Mouse (Mus musculus) MEL (cell line): ENCODE measurements around the gene Ifitm6. TPM values are rescaled to one million over a fixed set of nuclear protein-coding genes. Genes with fewer than 3 reads are reported as not detected.

ENCODE experiments used
- DNase-seq: peaks from one replicate; pipeline ENCODE4 v3.0.0; 2011; ENCODE audit warnings: low read depth, low spot score
- H3K27ac ChIP-seq: 2 replicates; pipeline ENCODE4 v1.5.1; 2012; ENCODE audit warnings: low read depth, mild to moderate bottlenecking, control low read depth, low read length, moderate library complexity; ENCODE audit not compliant: control insufficient read depth
- H3K27me3 ChIP-seq, 2 experiments: fragments of 150-350 bp in 1 of 2; sonication (generic) in 1 of 2; 2 replicates each; pipeline ENCODE4 v1.6.1; 2012; ENCODE audit warnings: low read length in 2 of 2, mild to moderate bottlenecking in 2 of 2, improper control_type of control experiment in 1 of 2, moderate library complexity in 1 of 2; ENCODE audit not compliant: insufficient read depth in 2 of 2, control insufficient read depth in 1 of 2
- H3K36me3 ChIP-seq, 2 experiments: 2 replicates each; pipeline ENCODE4 v1.6.1; 2012 to 2014; ENCODE audit warnings: low read length in 2 of 2, improper control_type of control experiment in 1 of 2, inconsistent platforms in 1 of 2, mild to moderate bottlenecking in 1 of 2; ENCODE audit not compliant: insufficient read depth in 2 of 2, control insufficient read depth in 1 of 2
- H3K4me1 ChIP-seq, 2 experiments: fragments of 150-350 bp in 1 of 2; sonication (generic) in 1 of 2; 2 replicates each; pipeline ENCODE4 v1.6.1; 2012; ENCODE audit warnings: low read length in 2 of 2, improper control_type of control experiment in 1 of 2, mild to moderate bottlenecking in 1 of 2; ENCODE audit not compliant: insufficient read depth in 2 of 2, control insufficient read depth in 1 of 2
- H3K4me3 ChIP-seq, 2 experiments: fragments of 150-350 bp in 1 of 2; sonication (generic) in 1 of 2; 2 replicates each; pipeline ENCODE4 v1.5.1; 2012; ENCODE audit warnings: low read depth in 2 of 2, low read length in 2 of 2, mild to moderate bottlenecking in 2 of 2, moderate library complexity in 2 of 2, control low read depth in 1 of 2, improper control_type of control experiment in 1 of 2; ENCODE audit not compliant: control insufficient read depth in 1 of 2, insufficient read depth in 1 of 2
- H3K79me2 ChIP-seq: 2 replicates; pipeline ENCODE4 v1.6.1; 2012; ENCODE audit warnings: mild to moderate bottlenecking, low read length, moderate library complexity; ENCODE audit not compliant: control insufficient read depth, poor library complexity, insufficient read depth
- H3K9ac ChIP-seq: 2 replicates; pipeline ENCODE4 v1.6.1; 2012; ENCODE audit warnings: low read depth, mild to moderate bottlenecking, control low read depth, low read length, moderate library complexity; ENCODE audit not compliant: control insufficient read depth, poor library complexity, severe bottlenecking
- H3K9me3 ChIP-seq: fragments of 150-350 bp; sonication (generic); replicated peaks from 2 replicates; pipeline ENCODE4 v1.6.1; 2012; ENCODE audit warnings: mild to moderate bottlenecking, low read length, improper control_type of control experiment, moderate library complexity; ENCODE audit not compliant: insufficient read depth
- CHD1 ChIP-seq: IDR thresholded peaks from 2 replicates; pipeline ENCODE4 v1.6.1; 2012; ENCODE audit warnings: low read depth, mild to moderate bottlenecking, inconsistent platforms, low read length, improper control_type of control experiment
- CTCF ChIP-seq, 3 experiments: IDR thresholded peaks in 2 of 3; conservative IDR thresholded peaks in 1 of 3; 2 replicates each; pipeline ENCODE4 v1.5.1; 2011 to 2012; ENCODE audit warnings: low read length in 3 of 3, low read depth in 2 of 3, mild to moderate bottlenecking in 2 of 3, improper control_type of control experiment in 1 of 3, inconsistent platforms in 1 of 3, mixed read lengths in 1 of 3, moderate library complexity in 1 of 3; ENCODE audit not compliant: control insufficient read depth in 1 of 3, insufficient read depth in 1 of 3, poor library complexity in 1 of 3, severe bottlenecking in 1 of 3
- ELF1 ChIP-seq: IDR thresholded peaks from 2 replicates; pipeline ENCODE4 v1.6.1; 2014; ENCODE audit warnings: low read depth, mild to moderate bottlenecking, inconsistent platforms, low read length, improper control_type of control experiment, moderate library complexity
- EP300 ChIP-seq, 2 experiments: IDR thresholded peaks; 2 replicates each; pipeline ENCODE4 v1.6.1; 2011; ENCODE audit warnings: improper control_type of control experiment in 2 of 2, low read length in 2 of 2, low read depth in 1 of 2, mild to moderate bottlenecking in 1 of 2
- JUND ChIP-seq: IDR thresholded peaks from 2 replicates; pipeline ENCODE4 v1.6.1; 2011; ENCODE audit warnings: low read depth, mild to moderate bottlenecking, improper control_type of control experiment, low read length
- KAT2A ChIP-seq: conservative IDR thresholded peaks from 2 replicates; pipeline ENCODE4 v1.6.1; 2012; ENCODE audit warnings: low read depth, low read length, improper control_type of control experiment, inconsistent platforms
- MEF2A ChIP-seq: IDR thresholded peaks from 2 replicates; pipeline ENCODE4 v1.6.1; 2014; ENCODE audit warnings: low read depth, mild to moderate bottlenecking, inconsistent platforms, low read length, improper control_type of control experiment; ENCODE audit not compliant: poor library complexity, insufficient replicate concordance, severe bottlenecking; ENCODE audit errors: extremely low read depth
- MYB ChIP-seq: IDR thresholded peaks from 2 replicates; pipeline ENCODE4 v1.6.1; 2011; ENCODE audit warnings: mild to moderate bottlenecking, low read depth, low read length, improper control_type of control experiment
- POLR2A ChIP-seq, 2 experiments: IDR thresholded peaks; 2 replicates each; pipeline ENCODE4 v1.6.1; 2011 to 2012; ENCODE audit warnings: low read length in 2 of 2, mild to moderate bottlenecking in 2 of 2, control low read depth in 1 of 2, improper control_type of control experiment in 1 of 2, low read depth in 1 of 2, moderate library complexity in 1 of 2; ENCODE audit not compliant: control insufficient read depth in 1 of 2, insufficient read depth in 1 of 2, poor library complexity in 1 of 2
- POLR2AphosphoS2 ChIP-seq: IDR thresholded peaks from 2 replicates; pipeline ENCODE4 v1.6.1; 2011; ENCODE audit warnings: low read length, improper control_type of control experiment
- POLR2AphosphoS5 ChIP-seq: IDR thresholded peaks from 2 replicates; pipeline ENCODE4 v1.6.1; 2012; ENCODE audit warnings: low read depth, borderline replicate concordance, mild to moderate bottlenecking, inconsistent platforms, low read length, moderate library complexity, mixed read lengths
- RAD21 ChIP-seq: IDR thresholded peaks from 2 replicates; pipeline ENCODE4 v1.6.1; 2011; ENCODE audit warnings: mild to moderate bottlenecking, low read depth, low read length, improper control_type of control experiment
- RCOR1 ChIP-seq: IDR thresholded peaks from 2 replicates; pipeline ENCODE4 v1.6.1; 2012; ENCODE audit warnings: low read depth, mild to moderate bottlenecking, inconsistent platforms, low read length, improper control_type of control experiment
- SIN3A ChIP-seq: IDR thresholded peaks from 2 replicates; pipeline ENCODE4 v1.6.1; 2012; ENCODE audit warnings: low read length, improper control_type of control experiment, inconsistent platforms
- SMC3 ChIP-seq: IDR thresholded peaks from 2 replicates; pipeline ENCODE4 v1.6.1; 2011; ENCODE audit warnings: low read depth, low read length, improper control_type of control experiment
- TAL1 ChIP-seq: IDR thresholded peaks from 2 replicates; pipeline ENCODE4 v1.6.1; 2012; ENCODE audit warnings: mild to moderate bottlenecking, inconsistent platforms, low read length, moderate library complexity, mixed read lengths
- TCF12 ChIP-seq: IDR thresholded peaks from 2 replicates; pipeline ENCODE4 v1.6.1; 2014; ENCODE audit warnings: low read depth, mild to moderate bottlenecking, inconsistent platforms, low read length, improper control_type of control experiment, moderate library complexity
- UBTF ChIP-seq: IDR thresholded peaks from 2 replicates; pipeline ENCODE4 v1.6.1; 2012; ENCODE audit warnings: low read depth, mild to moderate bottlenecking, inconsistent platforms, low read length, improper control_type of control experiment, moderate library complexity, borderline replicate concordance; ENCODE audit not compliant: insufficient read depth
- USF2 ChIP-seq, 2 experiments: IDR thresholded peaks; 2 replicates each; pipeline ENCODE4 v1.6.1; 2011 to 2012; ENCODE audit warnings: improper control_type of control experiment in 2 of 2, low read length in 2 of 2, borderline replicate concordance in 1 of 2, inconsistent platforms in 1 of 2, low read depth in 1 of 2, mild to moderate bottlenecking in 1 of 2; ENCODE audit not compliant: insufficient read depth in 1 of 2
- polyA plus RNA-seq, 2 experiments: library from polyadenylated mRNA; stranded (reverse) in 1 of 2; unstranded in 1 of 2; fragments of >175 nt in 1 of 2; fragments of >200 nt in 1 of 2; gene quantifications; 2 replicates each; pipeline versions ENCODE4 v1.2.1 to v1.2.4; 2012; ENCODE audit warnings: low replicate concordance in 2 of 2, low read depth in 1 of 2; ENCODE audit not compliant: insufficient read length in 2 of 2, insufficient read depth in 1 of 2, missing spikeins in 1 of 2
- total RNA-seq: library from RNA; depleted of rRNA; stranded (reverse); fragments of 300-350 nt; gene quantifications from 2 replicates; pipeline ENCODE4 v1.2.3, GENCODE M21; 2012

Gene Ifitm6
- total and polyA plus RNA-seq, 3 experiments: not detected

- H3K27ac ChIP-seq: no peak overlapping the region
Measured at GRCm38 (mm10) chr7:141019028-141019427, 1.3 kb upstream of the Ifitm6 start.

GRCm38 (mm10) chr7:141016707-141017697 is 722 bp downstream of the Ifitm6 start:
- Histone ChIP-seq H3K4me3 (no peak overlapping the region), H3K27ac (no peak overlapping the region)

More at GRCm38 (mm10) chr7:141019028-141019427, 1.3 kb upstream of the Ifitm6 start:
- no peaks in the 10 kb centered on the region for H3K36me3 ChIP-seq
- no peaks in the 10 kb centered on the region for H3K4me1 ChIP-seq
- H3K9ac ChIP-seq: no peak overlapping the region
- TF ChIP-seq POLR2AphosphoS2 (no peak), TCF12 (no peak), KAT2A (no peak), RCOR1 (no peak), SMC3 (no peak), MEF2A (no peak), JUND (no peak), CHD1 (no peak), POLR2AphosphoS5 (no peak), MYB (no peak), USF2 (IDR thresholded peaks at IDR 0.05; ENCODE audit: borderline replicate concordance in 1 of 2, insufficient read depth in 1 of 2, low read depth in 1 of 2, low read length in 2 of 2) (no peak)
- DNase-seq: no peak
- H3K79me2 ChIP-seq: no peaks in the 10 kb centered on the region
- peaks cover 0 to 3% of the 10 kb centered on the region in 2 experiments; a peak in 2 of 4 replicates for H3K27me3 ChIP-seq
- no peak overlapping the region for H3K4me3 ChIP-seq
- no peaks in the 10 kb centered on the region for H3K9me3 ChIP-seq

More at GRCm38 (mm10) chr7:141016707-141017697, 722 bp downstream of the Ifitm6 start:
- no peak for DNase-seq
- no peaks in the 10 kb centered on the region for H3K79me2 ChIP-seq
- H3K36me3 ChIP-seq: no peaks in the 10 kb centered on the region
- no peak for TF ChIP-seq TAL1
- TF ChIP-seq ELF1: no peak
- no peak for TF ChIP-seq CTCF (IDR thresholded peaks at IDR 0.05 in 2 of 3, conservative IDR thresholded peaks at IDR 0.05 in 1 of 3; ENCODE audit: control insufficient read depth in 1 of 3, insufficient read depth in 1 of 3, low read depth in 2 of 3, low read length in 3 of 3, poor library complexity in 1 of 3, severe bottlenecking in 1 of 3)
- TF ChIP-seq SIN3A: no peak
- TF ChIP-seq RAD21: no peak
- TF ChIP-seq UBTF: no peak
- no peak for TF ChIP-seq POLR2A (IDR thresholded peaks at IDR 0.05; ENCODE audit: control insufficient read depth in 1 of 2, insufficient read depth in 1 of 2, low read depth in 1 of 2, low read length in 2 of 2, poor library complexity in 1 of 2)
- TF ChIP-seq EP300 (IDR thresholded peaks at IDR 0.05; ENCODE audit: low read depth in 1 of 2, low read length in 2 of 2): no peak
- TF ChIP-seq MEF2A: no peak
- TF ChIP-seq, all 39 proteins: peak for 0
- Histone ChIP-seq H3K9me3 (no peaks in the 10 kb centered on the region), H3K4me1 (no peaks in the 10 kb centered on the region), H3K27me3 (peaks cover 0 to 1% of the 10 kb centered on the region in 2 experiments; a peak in 1 of 4 replicates), H3K9ac (no peak overlapping the region)
